Mouse (Mus musculus): Measurements from ENCODE around the gene Klf3. TPM values are rescaled to one million over a fixed set of nuclear protein-coding genes. Genes with fewer than 3 reads are reported as not detected.
A peak's percentile ranks its signal among the peaks of the same experiment; 100 is the strongest.

Klf3 gene
- polyA plus RNA-seq, 1 experiment from 2014 or later = 88.0 TPM

DNA sequence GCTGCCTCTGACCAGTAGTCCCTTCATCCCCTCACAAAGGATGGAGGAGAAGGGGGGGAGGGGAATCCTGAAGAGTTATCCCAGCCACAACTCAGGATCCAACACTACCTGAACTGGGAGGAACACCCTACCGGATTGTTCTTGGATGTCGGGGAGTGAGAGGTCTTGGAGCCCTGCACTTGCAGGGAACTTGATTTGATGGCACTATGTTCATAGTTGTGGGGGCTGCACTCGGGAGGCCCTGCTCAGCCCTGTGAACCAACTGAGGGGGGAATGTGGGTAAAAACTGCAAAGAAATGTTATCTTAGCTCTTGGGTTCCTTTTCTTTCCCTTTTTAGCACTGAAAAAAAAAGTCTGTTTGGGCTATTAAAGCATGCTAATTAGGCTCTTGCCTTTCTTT, 27.6 kb downstream of the Klf3 start:
- 89% methylated on average over 3 of the region's 3 CpGs for WGBS
- Histone ChIP-seq H3K27ac (ENCODE audit: low read depth) (no peak overlapping the region), H3K27me3 (replicated peaks; ENCODE audit: control insufficient read depth, insufficient read depth, low read length) (no peaks in the 10 kb centered on the region), H3K4me2 (ENCODE audit: low read length) (no peak overlapping the region), H3K4me1 (replicated peaks; ENCODE audit: control insufficient read depth, insufficient read depth, low read length) (no peaks in the 10 kb centered on the region), H3K9me3 (ENCODE audit: control insufficient read depth, low read length) (no peaks in the 10 kb centered on the region), H3K36me3 (ENCODE audit: control insufficient read depth, insufficient read depth, low read length) (peaks cover 63% of the 10 kb centered on the region), H3K9ac (ENCODE audit: low read length) (no peak overlapping the region), H3K4me3 (ENCODE audit: low read depth, low read length) (no peak overlapping the region)
- DNase-seq (ENCODE audit: low spot score) (peak; percentile 45), ATAC-seq (replicated peaks; ENCODE audit: low FRiP score, low TSS enrichment, low read depth) (no peak)

DNA sequence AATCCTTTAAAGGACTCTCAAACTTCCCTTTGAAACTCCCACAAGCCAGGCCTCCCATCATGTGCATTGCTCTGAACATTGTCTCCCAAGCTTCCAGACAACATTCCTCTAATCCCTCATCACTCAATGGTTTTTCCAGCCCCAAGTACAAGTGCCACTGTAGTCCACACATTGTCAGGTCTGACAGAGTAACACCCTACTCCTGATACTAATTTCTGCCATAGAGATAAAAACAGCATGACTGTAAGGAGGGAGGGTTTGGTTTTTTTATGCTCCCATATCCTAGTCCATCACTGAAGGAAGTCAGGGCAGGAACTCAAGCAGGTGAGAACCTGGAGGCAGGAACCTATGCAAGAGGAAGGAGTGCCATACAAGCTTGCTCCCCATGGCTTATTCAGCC, 30.2 kb downstream of the Klf3 start:
- H3K27ac ChIP-seq (ENCODE audit: low read depth) = no peak overlapping the region
- ATAC-seq (replicated peaks; ENCODE audit: low FRiP score, low TSS enrichment, low read depth) (no peak), DNase-seq (ENCODE audit: low spot score) (peak; percentile 50)
- no peaks in the 10 kb centered on the region for H3K4me1 ChIP-seq (replicated peaks; ENCODE audit: control insufficient read depth, insufficient read depth, low read length)
- peaks cover 36% of the 10 kb centered on the region for H3K36me3 ChIP-seq (ENCODE audit: control insufficient read depth, insufficient read depth, low read length)
- H3K9me3 ChIP-seq (ENCODE audit: control insufficient read depth, low read length) = no peaks in the 10 kb centered on the region
- H3K4me2 ChIP-seq (ENCODE audit: low read length) = no peak overlapping the region
- no peaks in the 10 kb centered on the region for H3K27me3 ChIP-seq (replicated peaks; ENCODE audit: control insufficient read depth, insufficient read depth, low read length)
- H3K9ac ChIP-seq (ENCODE audit: low read length) = no peak overlapping the region
- H3K4me3 ChIP-seq (ENCODE audit: low read depth, low read length) = no peak overlapping the region

DNA sequence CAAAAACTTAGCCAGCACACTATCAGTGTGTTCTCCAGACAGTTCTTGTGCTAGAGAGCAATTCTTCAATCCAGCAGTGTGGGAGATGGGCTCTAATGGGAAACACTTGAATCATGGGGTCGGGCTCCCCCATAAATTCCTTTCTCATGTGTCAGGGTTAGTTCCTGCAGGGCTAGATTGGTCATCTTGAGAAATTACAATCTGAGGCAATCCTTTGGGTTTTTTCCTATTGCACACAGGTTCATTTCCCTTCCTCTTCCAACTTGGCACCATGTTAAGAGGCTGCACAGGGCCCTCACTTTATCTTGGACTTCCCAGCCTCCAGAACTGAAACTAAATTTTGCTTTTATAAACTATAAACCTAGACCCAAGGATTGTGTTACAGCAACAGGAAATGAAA, 31.0 kb downstream of the Klf3 start:
- H3K27ac ChIP-seq (ENCODE audit: low read depth) = no peak overlapping the region
- peaks cover 28% of the 10 kb centered on the region for H3K36me3 ChIP-seq (ENCODE audit: control insufficient read depth, insufficient read depth, low read length)
- peaks cover 5% of the 10 kb centered on the region; the same call in 1 of the 2 replicates for H3K4me1 ChIP-seq (replicated peaks; ENCODE audit: control insufficient read depth, insufficient read depth, low read length)
- no peaks in the 10 kb centered on the region for H3K9me3 ChIP-seq (ENCODE audit: control insufficient read depth, low read length)
- H3K4me2 ChIP-seq (ENCODE audit: low read length) = no peak overlapping the region
- H3K27me3 ChIP-seq (replicated peaks; ENCODE audit: control insufficient read depth, insufficient read depth, low read length) = no peaks in the 10 kb centered on the region
- 46% methylated on average over 1 of the region's 1 CpGs for WGBS
- no peak overlapping the region for H3K9ac ChIP-seq (ENCODE audit: low read length)
- ATAC-seq (replicated peaks; ENCODE audit: low FRiP score, low TSS enrichment, low read depth) (0 out of 2 replicates have a peak, but pooled peaks have one; percentile 37), DNase-seq (ENCODE audit: low spot score) (no peak)
- H3K4me3 ChIP-seq (ENCODE audit: low read depth, low read length) = no peak overlapping the region

GRCm38 (mm10) chr5:64835295-64835694, 32.1 kb downstream of the Klf3 start:
- Histone ChIP-seq H3K4me1 (replicated peaks; ENCODE audit: control insufficient read depth, insufficient read depth, low read length) (peaks cover 16% of the 10 kb centered on the region; the same call in 1 of the 2 replicates), H3K4me3 (ENCODE audit: low read depth, low read length) (no peak overlapping the region), H3K27ac (ENCODE audit: low read depth) (no peak overlapping the region), H3K9me3 (ENCODE audit: control insufficient read depth, low read length) (no peaks in the 10 kb centered on the region), H3K27me3 (replicated peaks; ENCODE audit: control insufficient read depth, insufficient read depth, low read length) (no peaks in the 10 kb centered on the region), H3K36me3 (ENCODE audit: control insufficient read depth, insufficient read depth, low read length) (peaks cover 17% of the 10 kb centered on the region), H3K9ac (ENCODE audit: low read length) (no peak overlapping the region), H3K4me2 (ENCODE audit: low read length) (no peak overlapping the region)
- no peak for ATAC-seq (replicated peaks; ENCODE audit: low FRiP score, low TSS enrichment, low read depth)
- DNase-seq (ENCODE audit: low spot score) = peak; percentile 3
- WGBS = 77% methylated on average over 4 of the region's 4 CpGs

DNA sequence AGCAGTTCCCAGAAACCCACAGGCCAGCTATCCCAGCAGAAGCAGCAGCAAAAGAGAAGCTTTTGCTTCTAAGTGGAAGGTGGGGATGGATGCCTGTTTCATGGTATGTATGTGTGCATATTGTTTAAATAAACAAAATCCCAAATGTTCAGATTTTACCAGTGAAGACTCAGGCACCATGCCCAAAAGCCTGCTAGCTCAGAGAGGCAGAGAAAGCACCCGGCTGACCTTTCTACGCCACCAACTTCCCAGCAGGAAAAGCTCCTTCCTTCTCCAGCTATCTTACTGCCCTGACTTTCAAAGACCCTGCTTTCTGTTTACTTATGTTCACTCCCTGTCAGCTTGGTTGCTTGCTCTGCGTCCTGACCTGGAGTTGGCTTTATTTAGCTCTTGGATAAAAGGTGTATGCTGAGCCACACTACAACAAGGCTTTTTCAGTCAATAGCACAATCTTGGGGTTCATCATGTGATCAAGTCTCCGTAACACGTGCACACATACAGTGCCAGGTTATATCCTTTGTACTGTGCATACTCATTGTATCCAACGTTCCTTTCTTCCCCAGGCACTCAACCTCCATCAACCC, 35.9 kb downstream of the Klf3 start:
- Histone ChIP-seq H3K4me2 (ENCODE audit: low read length) (no peak overlapping the region), H3K4me3 (ENCODE audit: low read depth, low read length) (no peak overlapping the region), H3K36me3 (ENCODE audit: control insufficient read depth, insufficient read depth, low read length) (no peaks in the 10 kb centered on the region), H3K4me1 (replicated peaks; ENCODE audit: control insufficient read depth, insufficient read depth, low read length) (peaks cover 19% of the 10 kb centered on the region; the same call in 1 of the 2 replicates), H3K27ac (ENCODE audit: low read depth) (peak overlapping the region; percentile 9; the same call in 1 of the 2 replicates), H3K9ac (ENCODE audit: low read length) (no peak overlapping the region), H3K27me3 (replicated peaks; ENCODE audit: control insufficient read depth, insufficient read depth, low read length) (no peaks in the 10 kb centered on the region), H3K9me3 (ENCODE audit: control insufficient read depth, low read length) (peaks cover 4% of the 10 kb centered on the region; the same call in 1 of the 2 replicates)
- no peak for DNase-seq (ENCODE audit: low spot score)
- WGBS = 54% methylated on average over 6 of the region's 6 CpGs
- no peak for ATAC-seq (replicated peaks; ENCODE audit: low FRiP score, low TSS enrichment, low read depth)

GRCm38 (mm10) chr5:64840087-64840486, 36.9 kb downstream of the Klf3 start:
- WGBS = 0% methylated on average over 1 of the region's 1 CpGs
- peak; percentile 52 for DNase-seq (ENCODE audit: low spot score)
- 0 out of 2 replicates have a peak, but pooled peaks have one; percentile 53 for ATAC-seq (replicated peaks; ENCODE audit: low FRiP score, low TSS enrichment, low read depth)
- H3K36me3 ChIP-seq (ENCODE audit: control insufficient read depth, insufficient read depth, low read length) = no peaks in the 10 kb centered on the region
- H3K4me1 ChIP-seq (replicated peaks; ENCODE audit: control insufficient read depth, insufficient read depth, low read length) = peaks cover 19% of the 10 kb centered on the region; the same call in 1 of the 2 replicates
- H3K27ac ChIP-seq (ENCODE audit: low read depth) = peak overlapping the region; percentile 48
- H3K4me3 ChIP-seq (ENCODE audit: low read depth, low read length) = no peak overlapping the region
- no peak overlapping the region for H3K9ac ChIP-seq (ENCODE audit: low read length)
- H3K27me3 ChIP-seq (replicated peaks; ENCODE audit: control insufficient read depth, insufficient read depth, low read length) = no peaks in the 10 kb centered on the region
- peaks cover 5% of the 10 kb centered on the region; the same call in 1 of the 2 replicates for H3K9me3 ChIP-seq (ENCODE audit: control insufficient read depth, low read length)
- H3K4me2 ChIP-seq (ENCODE audit: low read length) = no peak overlapping the region

DNA sequence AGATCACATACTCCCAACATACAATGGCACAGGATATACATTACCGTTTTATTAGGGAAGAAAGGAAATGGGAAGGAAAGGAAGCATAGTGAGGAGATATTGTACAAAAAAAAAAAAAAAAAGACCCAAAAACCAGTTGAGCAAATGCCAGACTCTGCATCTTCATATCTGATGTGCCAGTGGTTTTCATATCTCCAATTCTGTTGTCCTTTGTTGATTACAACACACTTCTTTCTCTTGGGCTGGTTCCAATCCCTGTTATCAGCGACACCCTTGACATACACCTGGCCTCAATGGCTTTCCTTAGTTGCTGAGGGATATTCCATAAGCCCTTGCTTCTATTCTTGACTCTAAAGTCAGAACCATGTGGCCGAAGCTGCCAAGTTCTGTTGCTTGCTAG, 41.4 kb downstream of the Klf3 start:
- H3K4me1 ChIP-seq (replicated peaks; ENCODE audit: control insufficient read depth, insufficient read depth, low read length) = peaks cover 9% of the 10 kb centered on the region; the same call in 1 of the 2 replicates
- peaks cover 5% of the 10 kb centered on the region; the same call in 1 of the 2 replicates for H3K9me3 ChIP-seq (ENCODE audit: control insufficient read depth, low read length)
- 95% methylated on average over 3 of the region's 3 CpGs for WGBS
- no peak overlapping the region for H3K9ac ChIP-seq (ENCODE audit: low read length)
- no peak for DNase-seq (ENCODE audit: low spot score)
- no peak overlapping the region for H3K27ac ChIP-seq (ENCODE audit: low read depth)
- H3K27me3 ChIP-seq (replicated peaks; ENCODE audit: control insufficient read depth, insufficient read depth, low read length) = no peaks in the 10 kb centered on the region
- no peak overlapping the region for H3K4me2 ChIP-seq (ENCODE audit: low read length)
- no peak overlapping the region for H3K4me3 ChIP-seq (ENCODE audit: low read depth, low read length)
- H3K36me3 ChIP-seq (ENCODE audit: control insufficient read depth, insufficient read depth, low read length) = no peaks in the 10 kb centered on the region
- no peak for ATAC-seq (replicated peaks; ENCODE audit: low FRiP score, low TSS enrichment, low read depth)

DNA sequence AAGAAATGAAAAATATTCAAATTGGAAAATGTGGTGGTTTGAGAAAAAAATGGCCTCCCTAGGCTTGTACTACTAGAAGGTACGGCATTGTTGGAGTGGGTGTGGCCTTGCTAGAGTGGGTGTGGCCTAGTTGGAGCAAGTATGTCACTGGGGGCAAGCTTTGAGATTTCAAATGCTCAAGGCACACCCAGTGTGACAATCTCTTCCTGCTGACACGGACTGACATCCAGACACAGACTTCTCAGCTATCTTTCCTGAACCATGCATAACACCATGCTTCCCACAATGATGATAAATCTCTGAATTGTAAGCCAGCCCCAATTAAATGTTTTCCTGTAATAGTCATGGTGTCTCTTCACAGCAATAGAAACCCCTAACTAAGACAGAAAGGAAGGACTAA, 44.1 kb downstream of the Klf3 start:
- WGBS = 65% methylated on average over 2 of the region's 2 CpGs
- ATAC-seq (replicated peaks; ENCODE audit: low FRiP score, low TSS enrichment, low read depth) = no peak
- no peaks in the 10 kb centered on the region for H3K4me1 ChIP-seq (replicated peaks; ENCODE audit: control insufficient read depth, insufficient read depth, low read length)
- no peak overlapping the region for H3K4me3 ChIP-seq (ENCODE audit: low read depth, low read length)
- H3K4me2 ChIP-seq (ENCODE audit: low read length) = no peak overlapping the region
- H3K27me3 ChIP-seq (replicated peaks; ENCODE audit: control insufficient read depth, insufficient read depth, low read length) = no peaks in the 10 kb centered on the region
- no peak overlapping the region for H3K9ac ChIP-seq (ENCODE audit: low read length)
- H3K27ac ChIP-seq (ENCODE audit: low read depth) = no peak overlapping the region
- H3K36me3 ChIP-seq (ENCODE audit: control insufficient read depth, insufficient read depth, low read length) = no peaks in the 10 kb centered on the region
- no peak for DNase-seq (ENCODE audit: low spot score)
- peaks cover 5% of the 10 kb centered on the region; the same call in 1 of the 2 replicates for H3K9me3 ChIP-seq (ENCODE audit: control insufficient read depth, low read length)

DNA sequence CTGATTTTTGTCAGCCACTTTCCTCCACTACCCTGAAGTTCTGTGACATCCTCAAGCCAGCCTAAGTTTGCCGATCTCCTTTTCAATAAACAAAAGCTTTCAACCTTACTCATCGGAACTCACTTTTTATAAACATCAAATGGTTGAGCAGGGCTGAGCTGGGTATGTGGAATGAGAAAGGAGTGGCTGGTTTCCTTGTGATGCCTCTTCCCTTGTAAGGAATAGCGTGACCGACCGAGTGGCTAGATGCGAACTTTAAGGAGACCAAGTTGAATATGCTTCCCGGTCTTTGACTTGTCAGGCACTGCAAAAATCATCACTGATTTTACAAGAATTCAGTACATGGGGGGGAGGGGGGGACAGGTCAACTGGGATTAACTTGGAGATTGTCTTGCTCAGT, 46.7 kb downstream of the Klf3 start:
- H3K27ac ChIP-seq (ENCODE audit: low read depth) = peak overlapping the region; percentile 16
- no peaks in the 10 kb centered on the region for H3K36me3 ChIP-seq (ENCODE audit: control insufficient read depth, insufficient read depth, low read length)
- no peaks in the 10 kb centered on the region for H3K27me3 ChIP-seq (replicated peaks; ENCODE audit: control insufficient read depth, insufficient read depth, low read length)
- H3K9me3 ChIP-seq (ENCODE audit: control insufficient read depth, low read length) = peaks cover under 1% of the 10 kb centered on the region; the same call in 1 of the 2 replicates
- H3K4me1 ChIP-seq (replicated peaks; ENCODE audit: control insufficient read depth, insufficient read depth, low read length) = peaks cover 12% of the 10 kb centered on the region; the same call in 1 of the 2 replicates
- H3K9ac ChIP-seq (ENCODE audit: low read length) = no peak overlapping the region
- WGBS = 39% methylated on average over 7 of the region's 7 CpGs
- no peak for DNase-seq (ENCODE audit: low spot score)
- no peak overlapping the region for H3K4me2 ChIP-seq (ENCODE audit: low read length)
- no peak overlapping the region for H3K4me3 ChIP-seq (ENCODE audit: low read depth, low read length)
- no peak for ATAC-seq (replicated peaks; ENCODE audit: low FRiP score, low TSS enrichment, low read depth)

Data from intestine, embryonic 14.5 days (tissue).